Mouse (Mus musculus) lung, adult 2 months (tissue): ENCODE results near the gene Tekt3. TPM values are rescaled to one million over a fixed set of nuclear protein-coding genes. Genes with fewer than 3 reads are reported as not detected.

ENCODE experiments used
- DNase-seq: peaks from one replicate; pipeline ENCODE4 v3.0.0; 2022
- H3K4me1 ChIP-seq: fragments of 200-500 bp; 2 replicates; pipeline ENCODE4 v1.6.1; 2011; ENCODE audit warnings: low read length; ENCODE audit not compliant: control insufficient read depth, insufficient read depth
- H3K4me3 ChIP-seq: fragments of 200-500 bp; replicated peaks from 2 replicates; pipeline ENCODE3; 2011; ENCODE audit warnings: low read depth, mild to moderate bottlenecking, control low read depth, low read length; ENCODE audit errors: extremely low read depth
- CTCF ChIP-seq: fragments of 200-500 bp; IDR thresholded peaks from 2 replicates; pipeline ENCODE4 v1.5.1; 2011; ENCODE audit warnings: mild to moderate bottlenecking, low read length, control low read depth; ENCODE audit not compliant: insufficient read depth
- POLR2A ChIP-seq: fragments of 200-500 bp; IDR thresholded peaks from 2 replicates; pipeline ENCODE4 v1.6.1; 2011; ENCODE audit warnings: low read depth, mild to moderate bottlenecking, control low read depth, low read length, borderline replicate concordance; ENCODE audit errors: extremely low read depth
- WGBS: fragments of 180-500 bp; shearing (Covaris S2); methylation state at CpG from one replicate; pipeline ENCODE4 v1.1.7; 2018; 5-methylcytosine and 5-hydroxymethylcytosine counted together
- polyA plus RNA-seq: library from polyadenylated mRNA; depleted of rRNA; stranded (reverse); fragments of >200 nt; gene quantifications from 2 replicates; pipeline ENCODE4 v1.2.3, GENCODE M21; 2012; rRNA removed

The Tekt3 gene
- polyA plus RNA-seq, 1 experiment, result 0.40 TPM

DNA sequence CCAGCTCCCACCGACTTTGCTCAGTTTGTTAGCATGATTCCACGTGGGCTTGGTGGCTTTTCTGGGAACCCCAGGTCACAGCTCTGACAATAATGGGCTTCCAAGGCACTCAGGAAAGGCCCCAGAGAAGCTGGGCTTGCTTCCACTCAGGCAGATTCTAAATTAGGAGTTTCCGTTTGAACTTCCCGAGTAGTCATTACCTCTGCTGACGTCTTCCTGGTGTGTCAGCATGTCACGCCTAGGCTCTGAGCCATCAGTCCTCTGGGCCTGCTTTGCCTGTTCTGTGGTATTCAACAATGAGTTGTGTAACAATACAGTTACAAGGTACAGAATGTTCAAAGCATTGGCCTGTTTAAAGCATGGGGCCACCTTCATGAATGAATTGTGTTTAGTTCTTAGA lies 74.8 kb downstream of the Tekt3 start:
- H3K4me3 ChIP-seq, result no peak overlapping the region
- DNase-seq, result peak; percentile 70
- H3K4me1 ChIP-seq, result peaks cover 17% of the 10 kb centered on the region
- TF ChIP-seq CTCF (no peak), POLR2A (no peak)
- 13% methylated on average over 6 of the region's 6 CpGs for WGBS

GRCm38 (mm10) chr11:63136836-63137416 lies 75.5 kb downstream of the Tekt3 start:
- no peak overlapping the region for H3K4me3 ChIP-seq
- peaks cover 20% of the 10 kb centered on the region for H3K4me1 ChIP-seq
- no peak for DNase-seq
- WGBS, result 82% methylated on average over 4 of the region's 4 CpGs
- TF ChIP-seq POLR2A, result no peak
- TF ChIP-seq CTCF, result no peak

DNA sequence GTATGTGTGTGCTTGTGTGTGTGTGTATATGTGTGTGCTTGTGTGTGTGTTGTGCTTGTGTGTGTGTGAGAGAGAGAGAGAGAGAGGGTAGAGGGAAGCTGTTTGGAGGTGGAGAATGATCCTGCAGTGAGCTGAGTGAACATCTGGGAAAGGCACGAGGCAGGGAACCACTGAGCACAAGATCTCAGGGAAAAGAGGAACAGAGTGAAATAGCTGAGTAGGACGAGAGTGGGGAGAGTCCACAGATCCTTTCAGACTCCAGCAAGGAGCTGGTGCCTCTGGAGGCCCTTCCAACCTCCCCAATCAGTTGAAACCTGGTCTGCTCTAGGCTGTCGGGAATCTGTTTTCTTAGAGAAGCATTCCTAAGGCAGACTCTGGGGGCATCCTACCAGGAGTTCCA lies 77.3 kb downstream of the Tekt3 start:
- 51% methylated on average over 3 of the region's 3 CpGs for WGBS
- no peak for TF ChIP-seq POLR2A
- no peak for TF ChIP-seq CTCF
- no peak for DNase-seq
- peaks cover 20% of the 10 kb centered on the region for H3K4me1 ChIP-seq
- H3K4me3 ChIP-seq, result no peak overlapping the region

DNA sequence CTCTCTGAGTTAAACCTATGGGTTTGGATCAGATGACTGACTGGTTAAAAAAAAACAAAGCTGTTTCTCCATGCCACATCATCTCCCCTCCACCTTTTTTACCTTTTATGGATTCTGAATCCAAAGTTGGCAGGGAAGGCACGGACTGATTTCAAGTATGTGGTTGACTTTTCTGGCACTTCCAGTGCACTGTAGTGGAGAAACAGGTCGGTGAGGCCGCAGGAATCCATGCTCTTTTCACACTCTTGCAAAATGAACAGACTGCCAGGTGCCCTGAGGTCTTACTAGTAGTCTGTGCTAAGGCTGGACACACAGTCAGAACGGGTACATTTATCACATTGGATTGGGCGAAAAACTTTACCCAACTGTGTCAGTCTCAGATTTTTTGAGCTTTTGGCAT lies 80.9 kb downstream of the Tekt3 start:
- Histone ChIP-seq H3K4me1 (peaks cover 9% of the 10 kb centered on the region; the same call in 1 of the 2 replicates), H3K4me3 (no peak overlapping the region)
- no peak for TF ChIP-seq CTCF
- TF ChIP-seq POLR2A, result no peak
- 60% methylated on average over 5 of the region's 5 CpGs for WGBS
- DNase-seq, result peak; percentile 35

GRCm38 (mm10) chr11:63142816-63143215 lies 81.4 kb downstream of the Tekt3 start:
- DNase-seq, result no peak
- Histone ChIP-seq H3K4me1 (peaks cover 7% of the 10 kb centered on the region; the same call in 1 of the 2 replicates), H3K4me3 (no peak overlapping the region)
- 63% methylated on average over 4 of the region's 4 CpGs for WGBS
- TF ChIP-seq CTCF, result no peak
- TF ChIP-seq POLR2A, result no peak

DNA sequence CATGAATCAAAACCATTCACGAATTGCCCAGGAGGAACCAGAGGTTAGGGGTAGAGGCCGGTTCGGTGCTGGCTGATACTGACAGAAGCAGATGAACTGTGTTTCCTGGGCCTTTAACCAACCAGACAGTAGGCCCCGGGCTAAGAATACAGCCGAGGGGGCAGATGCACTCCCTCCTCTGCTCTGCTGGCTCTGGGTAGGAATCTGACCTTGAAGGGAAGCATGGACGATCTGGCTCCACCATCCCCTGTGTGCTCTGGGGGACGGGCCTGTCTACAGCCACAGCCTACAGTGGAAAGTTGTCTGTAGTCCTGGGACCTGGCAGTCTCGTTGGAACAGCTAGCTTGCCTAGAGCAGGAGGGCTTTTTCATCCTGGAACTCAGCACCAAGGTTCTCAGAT lies 82.0 kb downstream of the Tekt3 start:
- Histone ChIP-seq H3K4me3 (no peak overlapping the region), H3K4me1 (peaks cover 3% of the 10 kb centered on the region; the same call in 1 of the 2 replicates)
- no peak for DNase-seq
- WGBS, result 63% methylated on average over 8 of the region's 8 CpGs
- TF ChIP-seq POLR2A (no peak), CTCF (no peak)

Other genes starting within 250 kb of the Tekt3 start
- gene Trim16, start 241.4 kb upstream of the Tekt3 start, polyA plus RNA-seq, result 23.7 and 24.5 TPM in 2 replicates
- 0.38 and 0.84 TPM in 2 replicates for gene Fbxw10, start 214.6 kb upstream of the Tekt3 start, polyA plus RNA-seq
- gene Tvp23b, start 182.2 kb upstream of the Tekt3 start, polyA plus RNA-seq, result 12.9 and 21.4 TPM in 2 replicates
- gene Cdrt4, start 110.5 kb upstream of the Tekt3 start, polyA plus RNA-seq, result 0.18 and 0.73 TPM in 2 replicates
- 384 and 556 TPM in 2 replicates for gene Pmp22, start 67.3 kb downstream of the Tekt3 start, polyA plus RNA-seq